Mouse (Mus musculus): ENCODE results near the gene Podxl2. TPM values are rescaled to one million over a fixed set of nuclear protein-coding genes. Genes with fewer than 3 reads are reported as not detected.

Podxl2 gene
- total and polyA plus RNA-seq, 2 experiments from 2014 or later = 718 to 954 TPM

DNA sequence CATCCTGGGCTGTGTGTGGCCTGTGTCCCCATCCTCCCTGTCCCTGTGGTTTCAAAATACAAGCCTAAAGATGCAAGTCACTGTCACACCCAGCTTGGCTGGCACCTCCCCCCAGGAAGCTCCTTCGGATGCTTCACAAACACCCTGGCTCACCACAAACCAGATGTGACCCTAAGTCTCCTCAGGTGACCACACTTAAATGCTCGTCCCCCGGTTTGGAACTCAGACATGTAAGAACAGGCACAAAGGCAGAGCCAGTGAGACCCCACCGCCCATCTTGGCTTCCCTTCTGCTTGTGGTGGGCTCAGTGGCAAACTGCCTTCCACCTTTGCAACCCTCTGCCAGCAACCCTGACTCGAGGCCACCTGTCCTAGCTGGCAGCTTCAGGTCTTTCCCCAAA, 39.8 kb downstream of the Podxl2 start:
- no peak overlapping the region for H3K9ac ChIP-seq
- no peak overlapping the region for H3K4me2 ChIP-seq (ENCODE audit: low read depth)
- no peak for DNase-seq
- H3K9me3 ChIP-seq (ENCODE audit: low read length) = no peaks in the 10 kb centered on the region
- no peak overlapping the region for H3K4me3 ChIP-seq (ENCODE audit: low read depth, low read length)
- H3K4me1 ChIP-seq (ENCODE audit: insufficient read depth) = no peaks in the 10 kb centered on the region
- ATAC-seq = no peak
- H3K27ac ChIP-seq (ENCODE audit: low read depth, low read length) = no peak overlapping the region
- 84% methylated on average over 5 of the region's 5 CpGs for WGBS
- TF ChIP-seq CTCF (IDR thresholded peaks at IDR 0.05; ENCODE audit: low read depth) = no peak
- H3K36me3 ChIP-seq (ENCODE audit: insufficient read depth) = peaks cover 40% of the 10 kb centered on the region
- no peaks in the 10 kb centered on the region for H3K27me3 ChIP-seq (ENCODE audit: insufficient read depth, low read length)

DNA sequence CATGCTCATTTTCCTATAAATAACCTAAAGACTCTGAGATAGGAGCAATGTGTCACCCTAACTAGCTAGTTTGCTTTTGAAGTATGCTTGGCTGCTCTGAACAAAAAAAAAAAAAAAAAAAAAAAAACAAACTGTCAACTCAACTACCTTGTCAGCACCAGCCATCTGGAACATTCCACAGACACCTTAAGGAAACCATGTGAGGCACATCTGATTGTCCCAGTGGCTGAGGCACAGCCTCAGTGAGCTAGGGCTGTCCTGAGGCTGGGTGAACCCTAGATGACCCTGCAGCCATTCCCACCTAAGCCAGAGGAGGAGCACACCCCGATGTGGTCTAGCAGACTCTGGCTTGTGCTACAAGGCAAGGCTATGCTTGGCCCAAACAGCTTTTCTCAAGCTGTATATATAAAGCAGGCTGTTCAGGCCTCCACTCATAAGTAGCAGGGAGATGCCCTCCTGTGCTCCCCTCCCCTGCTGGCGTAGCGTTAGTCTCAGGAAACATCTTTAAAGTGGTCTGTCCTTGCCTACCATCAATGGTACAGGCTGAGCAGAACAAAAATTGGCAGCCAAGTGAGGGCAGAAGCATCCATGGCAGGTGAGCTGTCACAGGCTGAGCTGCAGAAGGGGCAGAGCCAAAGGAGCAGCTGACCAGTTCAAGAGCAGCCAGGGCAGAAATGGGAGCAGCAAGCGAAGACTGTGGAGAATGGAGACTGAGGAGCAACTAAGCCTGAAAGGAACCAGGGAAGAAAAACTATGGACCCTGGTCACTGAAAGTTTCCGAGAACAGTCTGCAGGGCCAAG, 41.3 kb downstream of the Podxl2 start:
- H3K4me3 ChIP-seq (ENCODE audit: low read depth, low read length) = no peak overlapping the region
- ATAC-seq = no peak
- DNase-seq = no peak
- H3K9ac ChIP-seq = no peak overlapping the region
- H3K4me1 ChIP-seq (ENCODE audit: insufficient read depth) = no peaks in the 10 kb centered on the region
- H3K36me3 ChIP-seq (ENCODE audit: insufficient read depth) = peaks cover 32% of the 10 kb centered on the region
- 86% methylated on average over 5 of the region's 5 CpGs for WGBS
- no peaks in the 10 kb centered on the region for H3K9me3 ChIP-seq (ENCODE audit: low read length)
- no peak overlapping the region for H3K27ac ChIP-seq (ENCODE audit: low read depth, low read length)
- no peak overlapping the region for H3K4me2 ChIP-seq (ENCODE audit: low read depth)
- TF ChIP-seq CTCF (IDR thresholded peaks at IDR 0.05; ENCODE audit: low read depth) = no peak
- no peaks in the 10 kb centered on the region for H3K27me3 ChIP-seq (ENCODE audit: insufficient read depth, low read length)

DNA sequence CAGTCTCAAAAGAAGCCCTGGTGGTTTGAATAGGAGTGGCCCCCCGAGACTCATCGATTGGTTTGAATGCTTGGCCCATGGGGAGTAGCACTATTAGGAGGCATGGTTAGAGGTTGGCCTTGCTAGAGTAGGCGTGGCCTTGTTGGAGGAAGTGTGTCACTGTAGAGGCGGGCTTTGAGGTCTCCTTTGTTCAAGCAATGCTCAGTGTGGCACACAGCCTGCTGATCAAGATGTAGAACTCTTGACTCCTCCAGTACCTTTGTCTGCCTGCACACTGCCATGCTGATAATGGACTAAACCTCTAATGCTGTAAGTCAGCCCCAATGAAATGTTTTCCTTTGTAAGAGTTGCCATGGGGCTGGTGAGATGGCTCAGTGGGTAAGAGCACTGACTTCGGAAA, 42.2 kb downstream of the Podxl2 start:
- peak; percentile 60; the same call in 1 of the 2 replicates for ATAC-seq
- Histone ChIP-seq H3K4me3 (ENCODE audit: low read depth, low read length) (no peak overlapping the region), H3K4me2 (ENCODE audit: low read depth) (no peak overlapping the region), H3K36me3 (ENCODE audit: insufficient read depth) (peaks cover 24% of the 10 kb centered on the region), H3K27ac (ENCODE audit: low read depth, low read length) (no peak overlapping the region), H3K9me3 (ENCODE audit: low read length) (no peaks in the 10 kb centered on the region), H3K9ac (no peak overlapping the region), H3K4me1 (ENCODE audit: insufficient read depth) (0 out of 2 replicates have a peak, but pooled peaks cover under 1% of the 10 kb centered on the region), H3K27me3 (ENCODE audit: insufficient read depth, low read length) (no peaks in the 10 kb centered on the region)
- WGBS = 71% methylated on average over 5 of the region's 5 CpGs
- no peak for TF ChIP-seq CTCF (IDR thresholded peaks at IDR 0.05; ENCODE audit: low read depth)
- no peak for DNase-seq

DNA sequence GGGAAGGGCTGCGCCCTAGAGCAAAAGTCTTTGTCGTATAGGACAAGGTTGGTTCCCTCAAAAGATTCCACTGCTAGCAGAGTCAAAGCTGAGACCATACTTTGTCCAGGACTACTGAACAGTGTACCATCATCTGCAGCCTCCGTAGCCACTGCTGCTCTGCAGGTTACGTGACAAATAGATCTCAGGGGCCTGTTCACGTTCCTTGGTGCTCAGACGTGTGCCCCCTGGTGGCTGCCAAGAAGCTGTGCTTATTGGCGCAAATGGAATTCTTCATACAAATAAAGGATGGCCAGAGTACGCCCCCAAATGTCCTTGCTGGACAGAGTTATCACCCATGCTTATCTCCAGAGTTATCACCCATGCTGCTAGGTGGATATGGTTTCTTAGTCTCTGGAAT, 43.4 kb downstream of the Podxl2 start:
- Histone ChIP-seq H3K9ac (no peak overlapping the region), H3K4me1 (ENCODE audit: insufficient read depth) (0 out of 2 replicates have a peak, but pooled peaks cover 5% of the 10 kb centered on the region), H3K36me3 (ENCODE audit: insufficient read depth) (peaks cover 12% of the 10 kb centered on the region), H3K4me3 (ENCODE audit: low read depth, low read length) (no peak overlapping the region), H3K27ac (ENCODE audit: low read depth, low read length) (no peak overlapping the region), H3K27me3 (ENCODE audit: insufficient read depth, low read length) (no peaks in the 10 kb centered on the region), H3K4me2 (ENCODE audit: low read depth) (no peak overlapping the region), H3K9me3 (ENCODE audit: low read length) (no peaks in the 10 kb centered on the region)
- WGBS = 24% methylated on average over 8 of the region's 8 CpGs
- DNase-seq (peak; percentile 91), ATAC-seq (peak; percentile 65; the same call in 1 of the 2 replicates)
- peak; percentile 96 for TF ChIP-seq CTCF (IDR thresholded peaks at IDR 0.05; ENCODE audit: low read depth)

DNA sequence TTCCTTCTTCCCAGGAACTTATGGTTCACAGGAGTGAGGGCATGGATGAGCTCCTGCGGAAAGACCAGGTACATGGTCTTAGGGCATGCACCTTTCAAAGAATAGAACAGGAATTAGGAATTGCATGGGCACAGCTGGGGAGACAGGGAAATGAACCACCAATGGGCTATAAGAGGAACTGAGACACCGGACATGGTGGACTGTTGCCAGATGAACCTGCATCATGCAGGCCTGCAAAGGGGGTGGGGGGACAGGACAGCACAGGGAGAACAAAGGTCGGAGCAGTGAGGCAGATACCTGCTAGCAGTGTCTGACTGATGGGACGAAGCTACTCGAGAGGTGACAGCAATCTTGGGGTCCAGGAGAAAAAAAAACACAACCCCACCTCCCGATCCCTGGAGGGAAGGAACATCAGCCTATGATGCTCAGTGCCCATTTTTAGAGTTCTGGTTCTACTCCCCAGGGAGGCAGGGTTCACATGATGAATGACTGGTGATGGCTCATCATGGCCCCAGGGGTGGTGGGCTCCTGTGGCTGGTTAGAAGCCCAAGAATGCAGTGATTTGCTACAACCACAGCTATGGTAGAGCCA, 44.6 kb downstream of the Podxl2 start:
- Histone ChIP-seq H3K9me3 (ENCODE audit: low read length) (no peaks in the 10 kb centered on the region), H3K4me3 (ENCODE audit: low read depth, low read length) (no peak overlapping the region), H3K9ac (no peak overlapping the region), H3K4me1 (ENCODE audit: insufficient read depth) (0 out of 2 replicates have a peak, but pooled peaks cover 5% of the 10 kb centered on the region), H3K27ac (ENCODE audit: low read depth, low read length) (no peak overlapping the region), H3K36me3 (ENCODE audit: insufficient read depth) (no peaks in the 10 kb centered on the region), H3K27me3 (ENCODE audit: insufficient read depth, low read length) (no peaks in the 10 kb centered on the region), H3K4me2 (ENCODE audit: low read depth) (no peak overlapping the region)
- ATAC-seq = no peak
- WGBS = 89% methylated on average over 6 of the region's 6 CpGs
- TF ChIP-seq CTCF (IDR thresholded peaks at IDR 0.05; ENCODE audit: low read depth) = no peak
- DNase-seq = no peak

DNA sequence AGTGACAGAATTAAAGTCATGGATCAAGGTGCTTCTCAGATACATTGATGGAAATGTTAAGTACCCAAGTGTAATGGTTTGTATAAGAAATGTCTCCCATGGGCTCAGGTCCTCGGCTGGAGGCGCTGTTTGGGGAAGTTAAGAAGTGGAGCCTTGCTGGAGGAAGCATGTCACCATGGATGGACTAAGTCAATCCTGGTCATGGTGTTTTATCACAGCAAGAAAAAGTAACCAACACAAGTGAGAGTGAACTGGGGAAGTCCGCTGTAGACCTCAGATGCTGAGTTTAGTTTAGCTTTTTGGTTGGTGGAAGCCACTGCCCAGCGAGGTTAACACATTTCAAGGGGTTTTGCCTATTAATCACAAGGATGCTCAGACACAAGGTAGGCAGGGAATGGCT, 45.3 kb downstream of the Podxl2 start:
- 0 out of 2 replicates have a peak, but pooled peaks cover 5% of the 10 kb centered on the region for H3K4me1 ChIP-seq (ENCODE audit: insufficient read depth)
- H3K36me3 ChIP-seq (ENCODE audit: insufficient read depth) = no peaks in the 10 kb centered on the region
- no peak for TF ChIP-seq CTCF (IDR thresholded peaks at IDR 0.05; ENCODE audit: low read depth)
- H3K27ac ChIP-seq (ENCODE audit: low read depth, low read length) = no peak overlapping the region
- H3K27me3 ChIP-seq (ENCODE audit: insufficient read depth, low read length) = no peaks in the 10 kb centered on the region
- no peak overlapping the region for H3K4me3 ChIP-seq (ENCODE audit: low read depth, low read length)
- DNase-seq = no peak
- no peak overlapping the region for H3K4me2 ChIP-seq (ENCODE audit: low read depth)
- no peak for ATAC-seq
- H3K9me3 ChIP-seq (ENCODE audit: low read length) = no peaks in the 10 kb centered on the region
- 91% methylated on average over 4 of the region's 4 CpGs for WGBS
- no peak overlapping the region for H3K9ac ChIP-seq
